Mouse (Mus musculus) ES-Bruce4 (cell line): Measurements from ENCODE around the gene Selenbp1.

Source experiments
- CTCF ChIP-seq: IDR thresholded peaks from one replicate; pipeline ENCODE4 v1.8.1; 2011; ENCODE audit warnings: low read depth, low read length
- EP300 ChIP-seq: IDR thresholded peaks from 2 replicates; pipeline ENCODE4 v1.6.1; 2011; ENCODE audit warnings: low read depth, low read length; ENCODE audit not compliant: insufficient read depth
- POLR2A ChIP-seq: IDR thresholded peaks from one replicate; pipeline ENCODE4 v1.8.1; 2011; ENCODE audit warnings: low read length; ENCODE audit not compliant: insufficient read depth

- no peak for TF ChIP-seq CTCF
- no peak for TF ChIP-seq EP300
- no peak for TF ChIP-seq POLR2A
Observed at GRCm38 (mm10) chr3:94989159-94989761, 56.4 kb downstream of the Selenbp1 start.
